Mouse (Mus musculus) neural tube, embryonic 14.5 days (tissue): ENCODE measurements around the gene Plcb1. TPM values are rescaled to one million over a fixed set of nuclear protein-coding genes. Genes with fewer than 3 reads are reported as not detected.

Source experiments
- ATAC-seq: fragments of 200-750 bp; cut with Nextera tagmentation; 2 replicates; pipeline ENCODE4 v1.8.0; 2017; ENCODE audit warnings: low read depth, mild to moderate bottlenecking, moderate TSS enrichment, moderate library complexity
- H3K27ac ChIP-seq: fragments of 300-500 bp; sonication (generic); 2 replicates; pipeline ENCODE4 v1.5.1; 2014; ENCODE audit warnings: low read depth, mild to moderate bottlenecking, control low read depth, low read length, moderate library complexity, mixed read lengths
- H3K27me3 ChIP-seq: fragments of 300-500 bp; sonication (generic); 2 replicates; pipeline ENCODE4 v1.6.1; 2014; ENCODE audit warnings: low read length; ENCODE audit not compliant: control insufficient read depth, insufficient read depth
- H3K36me3 ChIP-seq: fragments of 300-500 bp; sonication (generic); 2 replicates; pipeline ENCODE4 v1.6.1; 2014; ENCODE audit warnings: low read length, mixed read lengths; ENCODE audit not compliant: control insufficient read depth, insufficient read depth
- H3K4me1 ChIP-seq: fragments of 300-500 bp; sonication (generic); 2 replicates; pipeline ENCODE4 v1.6.1; 2014; ENCODE audit warnings: low read length; ENCODE audit not compliant: control insufficient read depth, insufficient read depth
- H3K4me2 ChIP-seq: fragments of 300-500 bp; sonication (generic); 2 replicates; pipeline ENCODE4 v1.6.1; 2014; ENCODE audit warnings: mild to moderate bottlenecking, low read depth, low read length, control low read depth
- H3K4me3 ChIP-seq: fragments of 300-500 bp; sonication (generic); 2 replicates; pipeline ENCODE4 v1.5.1; 2014; ENCODE audit warnings: low read depth, low read length, control low read depth, mixed read lengths
- H3K9ac ChIP-seq: fragments of 300-500 bp; sonication (generic); replicated peaks from 2 replicates; pipeline ENCODE4 v1.6.1; 2014; ENCODE audit warnings: low read depth, mild to moderate bottlenecking, control low read depth, low read length, mixed read lengths
- H3K9me3 ChIP-seq: fragments of 300-500 bp; sonication (generic); 2 replicates; pipeline ENCODE4 v1.6.1; 2016; ENCODE audit warnings: low read length; ENCODE audit not compliant: control insufficient read depth
- WGBS: fragments of 180-500 bp; shearing (Covaris S2); extraction: QIAGEN DNeasy Blood & Tissue Kit; methylation state at CpG from one replicate; pipeline ENCODE4 v1.1.7; 2014; 5-methylcytosine and 5-hydroxymethylcytosine counted together
- polyA plus RNA-seq: library from polyadenylated mRNA; unstranded; fragments of >200 nt; fragmentation: Nextera tagmentation; extraction: Ambion mirVana; gene quantifications from 2 replicates; pipeline ENCODE4 v1.2.1, GENCODE M21; 2014

The Plcb1 gene
- polyA plus RNA-seq, 1 experiment from 2014 or later: 118 TPM

DNA sequence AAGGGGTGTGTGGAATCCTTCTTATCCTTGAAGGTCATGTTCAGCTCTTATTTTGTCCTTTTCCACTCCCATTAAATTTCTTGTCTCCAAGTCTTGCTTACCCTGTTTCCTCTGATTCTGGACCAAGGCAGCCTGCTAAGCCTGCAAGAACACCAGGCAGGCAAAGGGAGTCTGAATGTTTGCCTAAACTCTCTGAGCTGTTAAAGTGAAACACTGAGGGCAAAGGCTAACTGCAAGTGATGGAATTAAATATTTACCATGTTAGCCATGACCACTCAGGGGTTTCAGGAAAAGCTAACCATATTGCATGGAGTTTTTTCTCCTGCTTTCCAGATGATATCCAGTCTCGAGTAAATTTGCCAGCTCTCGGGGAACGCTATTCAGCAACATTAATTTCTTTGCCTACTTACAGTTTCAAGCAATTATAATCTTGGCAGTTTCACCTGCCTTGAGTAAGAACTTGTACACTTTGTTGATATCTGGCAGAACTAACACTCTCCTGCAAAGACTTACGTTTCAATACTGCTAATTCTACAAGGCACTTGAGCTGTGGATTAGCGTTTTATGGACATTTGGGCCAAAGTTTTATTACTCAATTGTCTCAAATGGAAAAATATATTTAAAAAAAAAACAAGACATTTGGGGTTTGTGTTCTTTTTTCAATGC is 146.0 kb downstream of the Plcb1 start:
- H3K9me3 ChIP-seq: no peaks in the 10 kb centered on the region
- H3K9ac ChIP-seq: no peak overlapping the region
- 81% methylated on average over 5 of the region's 5 CpGs for WGBS
- no peaks in the 10 kb centered on the region; the same call in none of the 2 replicates for H3K4me1 ChIP-seq
- H3K4me2 ChIP-seq: no peak overlapping the region
- no peak overlapping the region for H3K4me3 ChIP-seq
- H3K36me3 ChIP-seq: no peaks in the 10 kb centered on the region
- H3K27ac ChIP-seq: no peak overlapping the region
- no peak for ATAC-seq
- H3K27me3 ChIP-seq: no peaks in the 10 kb centered on the region

- Histone ChIP-seq H3K4me2 (no peak overlapping the region), H3K4me3 (no peak overlapping the region), H3K9me3 (no peaks in the 10 kb centered on the region), H3K4me1 (no peaks in the 10 kb centered on the region), H3K27me3 (no peaks in the 10 kb centered on the region), H3K36me3 (no peaks in the 10 kb centered on the region), H3K9ac (no peak overlapping the region), H3K27ac (no peak overlapping the region)
- whole genome bisulfite sequencing: 90% methylated on average over 2 of the region's 2 CpGs
- ATAC-seq: no peak
These were observed 149.6 kb downstream of the Plcb1 start for GRCm38 (mm10) chr2:134935469-134935868.

DNA sequence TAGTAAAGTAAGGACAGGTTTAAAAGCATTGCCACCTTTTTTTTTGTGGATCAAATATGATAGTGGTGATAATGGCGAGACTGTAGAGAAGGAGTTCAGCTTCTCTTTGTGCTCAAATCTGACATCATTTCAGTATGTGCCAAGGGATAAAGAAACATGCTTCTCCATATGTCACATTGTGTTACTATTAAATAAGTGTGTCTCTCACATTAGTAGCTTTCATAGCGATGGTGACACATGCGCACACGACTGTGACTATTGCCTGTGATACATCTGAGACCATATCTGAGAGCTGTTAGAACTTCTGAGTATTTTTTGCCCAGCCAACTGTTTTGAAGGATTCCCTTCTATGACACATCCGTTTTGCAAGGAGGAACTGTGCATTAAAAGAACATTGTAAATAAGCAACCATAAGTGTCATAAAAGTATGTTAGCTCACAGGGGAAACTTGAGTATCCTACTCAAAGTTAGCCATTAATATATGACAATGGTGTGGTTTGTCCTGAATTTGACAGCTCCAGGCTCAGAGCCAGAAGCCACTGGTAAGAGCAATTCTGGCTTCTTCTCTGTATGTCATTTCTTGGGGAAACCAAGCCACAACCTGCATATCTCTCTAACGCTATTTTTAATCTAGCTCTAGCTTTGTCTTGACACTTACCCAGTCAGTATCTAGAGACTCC is 150.2 kb downstream of the Plcb1 start:
- H3K36me3 ChIP-seq: no peaks in the 10 kb centered on the region
- H3K9ac ChIP-seq: no peak overlapping the region
- H3K4me1 ChIP-seq: no peaks in the 10 kb centered on the region
- H3K9me3 ChIP-seq: no peaks in the 10 kb centered on the region
- 92% methylated on average over 6 of the region's 6 CpGs for WGBS
- H3K4me2 ChIP-seq: no peak overlapping the region
- H3K4me3 ChIP-seq: no peak overlapping the region
- H3K27ac ChIP-seq: no peak overlapping the region
- ATAC-seq: no peak
- H3K27me3 ChIP-seq: no peaks in the 10 kb centered on the region

DNA sequence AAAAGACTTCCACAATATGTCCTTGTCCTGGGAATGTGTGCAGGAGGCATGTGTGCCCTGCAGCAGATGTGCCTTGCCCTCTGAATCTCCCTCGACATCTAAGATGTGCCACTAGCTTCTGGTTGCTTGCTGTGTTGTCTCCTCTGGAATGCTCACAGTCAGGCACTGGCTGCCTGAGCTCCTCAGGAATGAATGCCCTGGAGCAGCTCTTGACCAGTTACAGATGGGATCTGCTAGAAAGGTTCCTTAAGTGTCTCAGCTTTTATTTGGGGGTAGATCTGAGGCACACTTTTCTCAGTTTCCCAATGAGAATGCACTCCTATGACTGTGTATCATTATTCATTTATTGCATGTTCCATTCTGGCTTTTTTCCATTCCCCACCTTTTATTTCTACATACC is 151.8 kb downstream of the Plcb1 start:
- Histone ChIP-seq H3K4me3 (no peak overlapping the region), H3K27ac (no peak overlapping the region), H3K4me2 (no peak overlapping the region), H3K4me1 (no peaks in the 10 kb centered on the region), H3K27me3 (no peaks in the 10 kb centered on the region), H3K36me3 (no peaks in the 10 kb centered on the region), H3K9me3 (no peaks in the 10 kb centered on the region), H3K9ac (no peak overlapping the region)
- no peak for ATAC-seq
- 48% methylated on average over 1 of the region's 1 CpGs for WGBS

DNA sequence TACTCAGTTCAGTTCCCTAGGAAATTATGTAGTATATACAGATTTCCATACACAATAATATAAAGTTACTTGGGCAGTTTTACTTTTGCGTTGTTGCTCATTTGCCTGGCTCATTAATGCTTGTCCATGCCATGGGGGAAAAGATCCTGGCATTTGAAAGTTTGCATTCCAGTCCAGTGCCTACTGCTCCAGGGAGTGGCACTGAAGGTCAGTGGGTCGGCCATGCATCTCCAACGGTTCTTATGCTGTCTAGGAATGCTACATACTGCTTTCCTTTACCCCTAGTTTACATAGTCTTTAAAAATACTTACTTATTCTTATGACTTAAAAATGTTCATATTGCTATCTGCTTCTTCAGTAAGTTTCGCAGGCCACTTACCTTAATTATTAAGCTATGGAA is 156.2 kb downstream of the Plcb1 start:
- Histone ChIP-seq H3K4me3 (no peak overlapping the region), H3K9ac (no peak overlapping the region), H3K4me1 (no peaks in the 10 kb centered on the region), H3K9me3 (no peaks in the 10 kb centered on the region), H3K27ac (no peak overlapping the region), H3K4me2 (no peak overlapping the region), H3K27me3 (no peaks in the 10 kb centered on the region), H3K36me3 (no peaks in the 10 kb centered on the region)
- WGBS: 85% methylated on average over 4 of the region's 4 CpGs
- ATAC-seq: no peak

DNA sequence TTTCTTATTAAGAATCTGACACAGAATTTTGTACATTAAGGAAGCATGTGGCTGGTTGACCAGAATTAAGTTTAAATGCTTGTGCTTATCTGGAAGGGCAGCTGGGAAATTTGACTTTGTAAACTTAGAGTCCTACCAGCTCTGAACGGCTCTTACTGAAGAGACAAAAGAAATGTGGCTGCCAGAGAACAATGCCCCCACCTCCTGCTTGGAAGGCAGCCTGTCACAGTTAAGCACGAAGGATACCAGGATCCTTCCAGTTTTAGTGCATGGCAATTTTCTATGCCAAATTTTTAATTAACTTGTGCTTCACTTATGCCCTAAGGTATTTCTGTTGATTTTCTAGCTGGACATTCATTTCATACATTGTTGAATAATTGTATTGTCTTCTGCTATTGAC is 157.1 kb downstream of the Plcb1 start:
- Histone ChIP-seq H3K27me3 (no peaks in the 10 kb centered on the region), H3K4me1 (no peaks in the 10 kb centered on the region), H3K27ac (no peak overlapping the region), H3K4me2 (no peak overlapping the region), H3K36me3 (no peaks in the 10 kb centered on the region), H3K9me3 (no peaks in the 10 kb centered on the region), H3K4me3 (no peak overlapping the region), H3K9ac (no peak overlapping the region)
- 7% methylated on average over 2 of the region's 2 CpGs for WGBS
- no peak for ATAC-seq

- Histone ChIP-seq H3K27me3 (no peaks in the 10 kb centered on the region), H3K36me3 (no peaks in the 10 kb centered on the region), H3K4me1 (no peaks in the 10 kb centered on the region), H3K9ac (no peak overlapping the region), H3K4me2 (no peak overlapping the region), H3K9me3 (no peaks in the 10 kb centered on the region), H3K27ac (no peak overlapping the region), H3K4me3 (no peak overlapping the region)
- no peak for ATAC-seq
- 90% methylated on average over 8 of the region's 8 CpGs for WGBS
These were observed 160.5 kb downstream of the Plcb1 start for GRCm38 (mm10) chr2:134946331-134946730.

DNA sequence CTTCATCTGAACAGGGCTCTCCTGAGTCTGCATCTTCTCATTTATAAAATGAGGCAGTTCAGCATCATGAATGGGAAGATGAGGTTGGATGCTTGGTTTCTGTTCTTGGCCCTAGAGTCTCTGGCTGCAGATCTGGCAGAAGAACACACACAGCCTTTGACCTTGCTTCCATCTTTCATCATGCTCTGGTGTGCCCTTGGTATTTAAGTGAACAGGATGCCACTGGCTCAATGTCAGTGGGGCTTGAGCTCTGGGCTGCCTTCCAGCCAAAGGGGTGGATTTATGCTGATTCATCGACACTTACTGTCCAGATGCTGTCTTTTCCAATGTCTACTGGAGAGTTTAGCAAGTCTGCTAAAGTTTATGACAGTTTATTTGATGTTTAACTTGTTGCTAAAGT is 161.0 kb downstream of the Plcb1 start:
- no peaks in the 10 kb centered on the region for H3K9me3 ChIP-seq
- H3K4me1 ChIP-seq: no peaks in the 10 kb centered on the region
- no peaks in the 10 kb centered on the region for H3K27me3 ChIP-seq
- no peaks in the 10 kb centered on the region for H3K36me3 ChIP-seq
- WGBS: 86% methylated on average over 1 of the region's 1 CpGs
- no peak overlapping the region for H3K27ac ChIP-seq
- H3K4me3 ChIP-seq: no peak overlapping the region
- ATAC-seq: no peak
- H3K4me2 ChIP-seq: no peak overlapping the region
- H3K9ac ChIP-seq: no peak overlapping the region

DNA sequence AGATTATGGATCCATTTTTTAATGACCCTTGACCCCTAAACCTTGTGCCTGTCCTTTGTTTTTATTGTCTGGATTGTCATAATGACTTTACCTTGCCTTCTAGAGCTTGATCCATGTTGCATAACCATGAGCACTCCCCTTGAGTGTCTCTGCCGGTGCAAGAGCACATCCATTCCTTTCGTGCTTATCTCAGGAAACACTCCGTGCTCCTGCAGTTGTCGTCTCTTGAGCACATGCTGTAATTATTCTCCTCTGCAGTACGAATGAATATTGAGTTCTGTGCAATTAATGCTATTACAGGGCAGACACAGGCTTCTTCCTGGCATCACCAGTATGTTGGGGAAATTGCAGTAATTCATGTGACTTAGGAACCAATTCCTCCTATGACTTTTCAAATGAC is 166.2 kb downstream of the Plcb1 start:
- no peaks in the 10 kb centered on the region for H3K36me3 ChIP-seq
- no peaks in the 10 kb centered on the region for H3K4me1 ChIP-seq
- H3K27ac ChIP-seq: no peak overlapping the region
- WGBS: 64% methylated on average over 5 of the region's 5 CpGs
- no peak overlapping the region for H3K9ac ChIP-seq
- H3K9me3 ChIP-seq: no peaks in the 10 kb centered on the region
- no peak overlapping the region for H3K4me3 ChIP-seq
- H3K27me3 ChIP-seq: no peaks in the 10 kb centered on the region
- no peak for ATAC-seq
- no peak overlapping the region for H3K4me2 ChIP-seq
